Mouse (Mus musculus) bone marrow macrophage, adult 2 months (primary cell): ENCODE data around the gene Ifitm1. TPM values are rescaled to one million over a fixed set of nuclear protein-coding genes. Genes with fewer than 3 reads are reported as not detected.
"Not testable (repeated sequence)": the region's sequence is repeated elsewhere in the genome, so short reads cannot be mapped to it uniquely, and the experiment has no call there.

Experiments used
- H3K27ac ChIP-seq: 2 replicates; pipeline ENCODE4 v1.5.1; 2012; ENCODE audit warnings: low read depth, low read length; ENCODE audit not compliant: insufficient read depth
- H3K4me1 ChIP-seq: 2 replicates; pipeline ENCODE4 v1.6.1; 2012; ENCODE audit warnings: low read length; ENCODE audit not compliant: control insufficient read depth, insufficient read depth
- H3K4me3 ChIP-seq: 2 replicates; pipeline ENCODE4 v1.5.1; 2012; ENCODE audit warnings: mild to moderate bottlenecking, low read length, moderate library complexity; ENCODE audit not compliant: insufficient read depth
- CTCF ChIP-seq: IDR thresholded peaks from 2 replicates; pipeline ENCODE4 v1.5.1; 2012; ENCODE audit warnings: low read depth, mild to moderate bottlenecking, low read length, moderate library complexity
- POLR2A ChIP-seq: IDR thresholded peaks from 2 replicates; pipeline ENCODE4 v1.6.1; 2012; ENCODE audit warnings: mild to moderate bottlenecking, low read depth, low read length, borderline replicate concordance
- polyA plus RNA-seq: library from polyadenylated mRNA; stranded (reverse); fragments of >200 nt; gene quantifications from 2 replicates; pipeline ENCODE4 v1.2.4, GENCODE M21; 2012; ENCODE audit not compliant: missing spikeins, insufficient read depth, insufficient read length

The Ifitm1 gene
- polyA plus RNA-seq, 1 experiment = 31.2 TPM

- TF ChIP-seq POLR2A = no peak
- no peak for TF ChIP-seq CTCF
- Histone ChIP-seq H3K27ac (peak overlapping the region; percentile 87), H3K4me1 (peaks cover 30% of the 10 kb centered on the region), H3K4me3 (peak overlapping the region; percentile 78; the same call in 1 of the 2 replicates)
These were observed 10.5 kb upstream of the Ifitm1 start for GRCm38 (mm10) chr7:140956556-140956869.

- no peak overlapping the region for H3K27ac ChIP-seq
- H3K4me3 ChIP-seq = no peak overlapping the region
- H3K4me1 ChIP-seq = peaks cover 11% of the 10 kb centered on the region
- no peak for TF ChIP-seq POLR2A
- TF ChIP-seq CTCF = 0 out of 2 replicates have a peak, but pooled peaks have one; percentile 8
These were observed 7.7 kb upstream of the Ifitm1 start for GRCm38 (mm10) chr7:140959181-140959901.

- Histone ChIP-seq H3K4me1 (peaks cover 11% of the 10 kb centered on the region), H3K4me3 (no peak overlapping the region), H3K27ac (no peak overlapping the region)
- TF ChIP-seq CTCF (no peak), POLR2A (no peak)
These were observed 7.0 kb upstream of the Ifitm1 start for GRCm38 (mm10) chr7:140960026-140960425.

- H3K4me1 ChIP-seq = peaks cover 7% of the 10 kb centered on the region
- TF ChIP-seq CTCF (no peak), POLR2A (no peak)
- H3K4me3 ChIP-seq = no peak overlapping the region
- H3K27ac ChIP-seq = no peak overlapping the region
These were observed 5.6 kb upstream of the Ifitm1 start for GRCm38 (mm10) chr7:140961416-140961815.

- no peak overlapping the region for H3K4me3 ChIP-seq
- H3K27ac ChIP-seq = no peak overlapping the region
- TF ChIP-seq POLR2A (no peak), CTCF (no peak)
- no peaks in the 10 kb centered on the region for H3K4me1 ChIP-seq
These were observed 4.3 kb upstream of the Ifitm1 start for GRCm38 (mm10) chr7:140962733-140963132.

- H3K27ac ChIP-seq = no peak overlapping the region
- no peak for TF ChIP-seq CTCF
- no peak for TF ChIP-seq POLR2A
- no peak overlapping the region for H3K4me3 ChIP-seq
These were observed 1.0 kb downstream of the Ifitm1 start for GRCm38 (mm10) chr7:140967862-140968591.

GRCm38 (mm10) chr7:140968710-140969109 is 1.7 kb downstream of the Ifitm1 start:
- not testable (repeated sequence) for H3K4me3 ChIP-seq, H3K27ac ChIP-seq
- H3K4me1 ChIP-seq = peaks cover 18% of the 10 kb centered on the region

More at GRCm38 (mm10) chr7:140967862-140968591, 1.0 kb downstream of the Ifitm1 start:
- peaks cover 14% of the 10 kb centered on the region for H3K4me1 ChIP-seq

GRCm38 (mm10) chr7:140970931-140971330 is 3.9 kb downstream of the Ifitm1 start:
- TF ChIP-seq CTCF = no peak
- no peak for TF ChIP-seq POLR2A
- Histone ChIP-seq H3K4me1 (peaks cover 18% of the 10 kb centered on the region), H3K27ac (no peak overlapping the region), H3K4me3 (no peak overlapping the region)

- H3K4me3 ChIP-seq = no peak overlapping the region
- TF ChIP-seq POLR2A (no peak), CTCF (no peak)
- peaks cover 20% of the 10 kb centered on the region for H3K4me1 ChIP-seq
- H3K27ac ChIP-seq = no peak overlapping the region
These were observed 4.6 kb downstream of the Ifitm1 start for GRCm38 (mm10) chr7:140971479-140972171.
